Mouse (Mus musculus) kidney, postnatal 36 days (tissue): ENCODE measurements around the gene Imp3.
"Not testable (repeated sequence)": the region's sequence is repeated elsewhere in the genome, so short reads cannot be mapped to it uniquely, and the experiment has no call there.

Source experiments
- DNase-seq, 2 experiments: peaks; one replicate each; pipeline ENCODE4 v3.0.0; 2021 to 2022; ENCODE audit warnings: mixed read lengths in 2 of 2

The Imp3 gene

GRCm38 (mm10) chr9:56923841-56924650 is 13.2 kb upstream of the Imp3 start:
- DNase-seq, result no peak

GRCm38 (mm10) chr9:56924651-56925027 is 12.6 kb upstream of the Imp3 start:
- peak; percentile 90 to 92 for DNase-seq

GRCm38 (mm10) chr9:56925291-56926024 is 11.8 kb upstream of the Imp3 start:
- no peak for DNase-seq

- DNase-seq, result no peak
These were observed 11.3 kb upstream of the Imp3 start for GRCm38 (mm10) chr9:56926025-56926360.

GRCm38 (mm10) chr9:56926387-56926786 is 10.9 kb upstream of the Imp3 start:
- no peak for DNase-seq

- DNase-seq, result peak; percentile 67 to 71
These were observed 9.9 kb upstream of the Imp3 start for GRCm38 (mm10) chr9:56927191-56928012.

GRCm38 (mm10) chr9:56928041-56928811 is 9.0 kb upstream of the Imp3 start, which contains the start of gene Snx33:
Snx33 (minus strand) TSS chr9:56928371.
- DNase-seq, result peak; percentile 97 to 98

- no peak for DNase-seq
These were observed 7.8 kb upstream of the Imp3 start for GRCm38 (mm10) chr9:56929496-56929895.

- no peak for DNase-seq
These were observed 6.7 kb upstream of the Imp3 start for GRCm38 (mm10) chr9:56930556-56930955.

- no peak for DNase-seq
These were observed 433 bp upstream of the Imp3 start for GRCm38 (mm10) chr9:56936861-56937222.

- DNase-seq, result peak; percentile 37 to 67
These were observed 1.1 kb downstream of the Imp3 start for GRCm38 (mm10) chr9:56938374-56938773.

- DNase-seq, result peak; percentile 51 to 75
These were observed 10.2 kb downstream of the Imp3 start for GRCm38 (mm10) chr9:56947481-56947880.

- DNase-seq, result not testable (repeated sequence)
These were observed 11.4 kb downstream of the Imp3 start for GRCm38 (mm10) chr9:56948699-56949098.

GRCm38 (mm10) chr9:56949767-56950166 is 12.5 kb downstream of the Imp3 start:
- DNase-seq, result peak in 1 of 2 experiments; percentile 15

- peak; percentile 98 to 99 for DNase-seq
These were observed 13.4 kb downstream of the Imp3 start, which contains the start of gene Snupn for GRCm38 (mm10) chr9:56950414-56951400. Snupn (plus strand) TSS chr9:56950878.

GRCm38 (mm10) chr9:56953562-56953961 is 16.3 kb downstream of the Imp3 start:
- no peak for DNase-seq

- DNase-seq, result peak in 1 of 2 experiments; percentile 11
These were observed 19.8 kb downstream of the Imp3 start for GRCm38 (mm10) chr9:56956966-56957675.

- DNase-seq, result no peak
These were observed 21.4 kb downstream of the Imp3 start for GRCm38 (mm10) chr9:56958689-56959088.

GRCm38 (mm10) chr9:56961591-56961990 is 24.3 kb downstream of the Imp3 start:
- DNase-seq, result no peak

GRCm38 (mm10) chr9:56970158-56970557 is 32.9 kb downstream of the Imp3 start:
- DNase-seq, result no peak
